Mouse (Mus musculus) lung, adult 10 weeks (tissue): ENCODE measurements around the gene Gm8879. TPM values are rescaled to one million over a fixed set of nuclear protein-coding genes. Genes with fewer than 3 reads are reported as not detected.

Experiments
- polyA plus RNA-seq: library from polyadenylated mRNA; stranded (reverse); fragments of 350-450 nt; fragmentation: Illumina TruSeq; extraction: RNeasy Lipid Tissue Mini Kit (QIAGEN cat#74804); gene quantifications from one replicate; pipeline ENCODE4 v1.2.3, GENCODE M21; 2014; ENCODE audit warnings: low read depth, low replicate concordance; ENCODE audit not compliant: insufficient read depth

Gene Gm8879
- polyA plus RNA-seq, result not detected

GRCm38 (mm10) chr5:11127334-11127733 lies at the start of gene Gm8879:
Gene Gm8879 (plus strand): TSS chr5:11127634.

Other genes starting within 250 kb of the Gm8879 start
- gene Gm8871, start 179.8 kb upstream of the Gm8879 start, polyA plus RNA-seq, result not detected
- not detected for gene Gm8857, start 179.8 kb upstream of the Gm8879 start, polyA plus RNA-seq
- not detected for gene Gm5861, start 55.4 kb downstream of the Gm8879 start, polyA plus RNA-seq
- gene Gm8890, start 128.4 kb downstream of the Gm8879 start, polyA plus RNA-seq, result not detected
- not detected for gene Speer1, start 213.9 kb downstream of the Gm8879 start, polyA plus RNA-seq